Mouse (Mus musculus) cerebellum, adult 2 months (tissue): ENCODE data around the gene H2al1n.

ENCODE experiments used
- CTCF ChIP-seq: fragments of 200-500 bp; IDR thresholded peaks from 2 replicates; pipeline ENCODE4 v1.5.1; 2011; ENCODE audit warnings: low read depth, mild to moderate bottlenecking, control low read depth, low read length, moderate library complexity, borderline replicate concordance; ENCODE audit not compliant: insufficient read depth
- POLR2A ChIP-seq: fragments of 200-500 bp; IDR thresholded peaks from 2 replicates; pipeline ENCODE4 v1.6.1; 2011; ENCODE audit warnings: low read length, control low read depth, borderline replicate concordance; ENCODE audit not compliant: insufficient read depth

GRCm38 (mm10) chrX:14259597-14260239 lies 48.8 kb downstream of the H2al1n start:
- TF ChIP-seq CTCF (no peak), POLR2A (no peak)
